Mouse (Mus musculus) cerebellum, adult 8-10 months (tissue): Measurements from ENCODE around the gene Zfp609.

Experiments
- DNase-seq: peaks from one replicate; pipeline ENCODE4 v3.0.0; 2022

Zfp609 gene

DNA sequence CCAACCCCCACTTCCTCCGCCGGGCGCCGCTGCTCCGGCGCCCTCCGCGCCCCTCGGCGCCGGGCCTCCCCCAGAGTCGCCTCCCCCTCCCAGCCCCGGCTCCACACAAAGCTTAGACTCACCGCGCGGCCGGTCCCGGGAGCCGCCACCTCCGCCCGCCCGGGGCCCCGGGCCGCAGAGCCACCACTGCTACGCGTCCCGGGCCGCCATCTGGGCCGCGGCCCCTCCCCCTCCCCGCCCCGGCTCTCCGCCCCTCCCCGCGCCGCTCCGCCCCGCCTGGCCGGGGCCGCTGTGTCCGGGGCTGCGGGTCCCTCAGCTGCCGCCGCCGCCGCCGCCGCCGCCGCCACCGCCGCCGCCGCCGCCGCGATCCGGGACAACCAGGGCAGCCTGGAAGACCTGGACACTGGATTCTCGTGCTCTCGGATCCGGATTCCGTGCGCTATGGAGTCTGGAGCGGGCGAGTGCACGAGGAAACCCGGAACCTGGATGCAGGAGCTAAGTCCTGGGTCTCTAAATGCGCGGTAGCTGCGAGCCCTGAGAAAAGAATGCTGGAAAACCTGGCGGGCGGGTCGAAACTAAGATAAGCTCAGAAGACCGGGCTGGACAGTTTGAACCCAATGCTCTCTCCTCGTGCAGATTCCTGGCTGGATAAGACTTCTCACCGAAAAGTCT lies at the start of gene Zfp609:
Gene Zfp609, minus strand, starts transcription at position 221 of the 672 bp plus-strand sequence.
- peak; percentile 97 for DNase-seq

DNA sequence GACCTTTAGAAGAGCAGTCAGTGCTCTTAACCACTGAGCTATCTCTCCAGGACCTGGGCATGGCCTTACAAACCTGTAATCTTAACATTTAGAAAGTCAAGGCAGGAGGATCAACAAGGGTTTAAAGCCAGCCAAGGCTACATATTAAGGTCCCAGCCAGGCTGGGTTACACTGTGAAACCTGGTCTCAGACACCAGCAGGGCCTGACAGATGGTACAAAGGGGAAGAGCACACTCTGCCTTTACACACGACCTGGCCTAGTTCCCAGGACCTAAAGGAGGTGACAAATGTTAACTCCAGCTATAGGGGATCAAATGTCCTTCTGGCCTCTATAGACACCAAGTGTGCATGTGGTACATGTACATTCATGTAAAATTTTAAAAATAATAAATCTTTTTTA lies 32.3 kb upstream of the Zfp609 start:
- peak; percentile 25 for DNase-seq

DNA sequence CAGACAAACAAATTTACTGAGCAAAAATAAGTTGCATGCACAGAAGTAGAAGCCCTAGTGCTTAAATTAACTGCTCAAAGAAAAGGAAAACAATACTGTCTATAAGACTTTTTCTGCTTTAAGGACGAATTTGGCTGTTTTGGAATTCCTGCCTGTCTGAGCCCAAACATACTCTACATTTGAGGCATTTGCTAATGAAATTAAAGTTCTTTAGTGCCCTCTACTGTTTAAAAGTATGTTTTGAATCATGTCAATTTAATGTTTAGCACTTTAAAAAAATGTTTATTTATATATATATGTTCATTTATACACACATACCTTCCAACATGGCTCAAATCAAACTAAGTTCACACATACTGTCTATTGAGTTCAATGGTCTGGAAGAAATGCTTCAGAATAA lies 22.8 kb upstream of the Zfp609 start:
- DNase-seq = no peak

DNA sequence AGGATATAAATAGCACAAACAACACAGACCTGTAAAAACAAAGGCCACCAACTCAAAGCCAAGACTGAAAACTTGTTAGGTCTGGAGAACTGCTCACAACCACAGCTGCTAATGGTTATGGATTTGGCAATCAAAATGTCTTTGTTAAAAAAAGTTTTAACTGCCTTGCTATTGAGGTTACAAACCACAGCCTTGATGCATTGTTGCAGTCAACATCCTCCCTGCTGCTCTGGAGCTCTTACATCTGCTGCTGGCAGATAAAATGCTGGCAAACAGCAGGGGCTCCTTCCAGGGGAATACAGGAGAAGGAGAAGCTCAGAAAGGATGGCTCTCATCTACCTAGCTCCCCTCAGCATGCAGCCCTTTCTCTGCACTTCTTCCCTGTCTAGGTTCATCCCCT lies 20.8 kb upstream of the Zfp609 start:
- no peak for DNase-seq

DNA sequence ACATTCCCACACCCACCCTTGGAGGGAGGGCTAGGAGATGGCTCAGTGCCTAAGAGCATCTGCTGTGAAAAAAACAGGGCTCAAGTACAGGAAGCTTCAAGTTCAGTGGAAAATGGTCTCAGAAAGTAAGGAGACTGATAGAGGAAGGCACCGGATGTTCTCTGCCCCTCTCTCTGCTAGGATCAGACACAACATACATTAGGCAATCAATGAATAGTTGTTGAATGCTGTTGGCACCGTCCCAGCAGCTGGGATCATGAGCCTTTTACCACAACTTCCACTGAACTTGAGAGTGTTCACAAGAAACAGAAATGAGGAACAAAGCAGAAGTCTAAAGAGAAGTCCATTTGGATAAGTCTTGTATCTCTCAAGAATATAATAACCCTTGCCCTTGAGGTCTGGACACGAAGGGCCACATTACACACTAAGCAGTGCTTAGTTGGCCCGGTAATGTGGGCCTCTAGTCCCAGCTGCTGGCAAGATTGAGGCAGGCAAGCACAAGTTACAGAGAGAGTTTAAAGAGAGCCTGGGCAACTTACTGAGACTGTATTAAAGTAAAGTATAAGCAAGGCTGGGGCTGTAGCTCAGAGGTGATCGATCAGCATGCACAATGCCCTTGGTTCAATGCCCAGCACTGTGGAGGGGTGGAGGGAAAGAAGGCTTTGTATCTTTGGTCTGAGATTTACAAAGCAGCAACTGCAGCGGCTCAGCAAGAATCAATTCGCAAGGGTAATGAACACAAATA lies 17.2 kb upstream of the Zfp609 start:
- DNase-seq = no peak

DNA sequence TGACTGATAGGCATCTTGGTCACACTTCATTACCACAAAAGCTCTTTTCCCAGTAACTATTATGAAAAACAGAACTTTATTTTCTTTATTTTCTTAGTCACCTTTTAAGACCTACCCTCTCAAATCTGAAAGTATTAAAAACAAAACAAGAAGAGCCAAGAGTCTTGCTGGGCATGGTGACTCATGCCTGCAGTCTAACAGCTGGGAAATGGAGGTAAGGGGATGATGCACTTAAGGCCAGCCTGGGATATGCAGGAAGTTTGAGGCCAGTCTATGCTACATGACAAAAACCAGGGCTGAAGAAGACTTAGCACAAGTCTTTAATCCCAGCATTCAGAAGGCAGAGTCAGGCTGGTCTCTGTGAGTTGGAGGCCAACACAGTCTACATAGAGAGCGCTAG lies 12.5 kb upstream of the Zfp609 start:
- DNase-seq = no peak

DNA sequence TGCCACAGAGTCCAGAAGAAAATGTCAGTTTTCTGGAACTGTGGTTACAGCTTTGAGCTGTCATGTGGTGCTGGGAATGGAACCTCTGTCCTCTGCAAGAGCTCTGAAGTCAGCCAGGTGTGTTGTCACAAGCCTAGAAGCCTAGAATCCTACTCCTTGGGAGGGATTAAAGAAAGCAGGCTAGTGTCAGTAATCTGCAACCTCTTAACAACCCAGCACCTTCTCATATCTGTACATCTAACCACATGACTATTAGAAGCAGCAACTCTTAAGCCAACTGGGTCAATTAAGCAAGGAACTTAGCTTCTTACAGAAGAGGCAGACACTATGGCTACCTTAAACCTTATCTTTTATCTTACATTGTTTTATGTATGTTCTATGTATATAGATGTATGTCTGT lies 9.6 kb upstream of the Zfp609 start:
- DNase-seq = no peak

DNA sequence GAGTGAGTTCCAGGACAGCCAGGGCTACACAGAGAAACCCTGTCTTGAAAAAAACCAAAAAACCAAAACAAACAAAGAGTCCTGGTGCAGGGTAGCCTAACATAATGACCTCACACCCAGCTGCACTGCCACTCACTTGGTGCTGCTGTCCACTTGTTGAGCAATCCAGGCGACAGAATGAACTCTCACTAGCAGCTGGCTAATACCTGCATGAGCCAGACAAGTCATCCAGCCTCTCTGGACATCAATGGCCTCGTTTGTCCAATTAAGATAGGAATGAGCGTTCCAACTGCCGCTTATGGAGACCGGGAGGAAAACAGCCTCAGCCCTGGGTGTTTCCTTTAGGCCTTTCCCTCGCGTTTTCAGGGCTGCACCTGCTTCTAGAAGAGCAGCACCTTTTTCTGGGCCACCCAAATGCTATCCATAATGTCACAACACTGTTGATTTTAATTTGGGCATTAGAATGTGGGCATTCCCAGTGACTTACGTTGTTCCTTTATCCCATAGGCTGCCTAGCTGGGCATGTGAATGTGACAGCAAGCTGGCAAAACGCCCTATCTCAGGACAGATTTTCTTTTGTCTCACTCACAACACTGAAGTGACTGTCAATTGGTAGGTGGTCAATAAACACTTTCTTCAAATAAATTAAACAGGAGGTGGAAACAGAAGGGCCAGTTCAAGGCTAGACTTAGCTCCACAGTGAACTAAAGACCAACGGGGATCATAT lies 7.4 kb upstream of the Zfp609 start:
- DNase-seq = no peak

DNA sequence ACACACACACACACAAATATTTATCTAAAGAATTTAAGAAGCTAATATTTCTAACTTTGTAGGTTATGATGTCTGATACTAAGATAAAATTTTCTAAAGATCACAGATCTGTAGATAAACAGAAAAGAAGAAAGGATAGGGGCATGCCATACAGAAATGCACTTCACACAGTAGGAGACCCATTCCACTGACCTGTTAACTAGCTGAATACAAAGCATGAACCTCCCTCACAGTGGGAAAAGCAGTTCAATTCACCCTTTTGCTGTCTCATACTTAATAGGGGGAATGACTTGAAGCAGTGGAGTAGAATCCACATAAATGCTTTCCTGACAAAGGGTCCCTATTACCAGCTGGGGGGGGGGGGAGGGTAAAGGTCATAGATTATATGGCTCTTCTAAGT lies 6.3 kb upstream of the Zfp609 start:
- DNase-seq = no peak

DNA sequence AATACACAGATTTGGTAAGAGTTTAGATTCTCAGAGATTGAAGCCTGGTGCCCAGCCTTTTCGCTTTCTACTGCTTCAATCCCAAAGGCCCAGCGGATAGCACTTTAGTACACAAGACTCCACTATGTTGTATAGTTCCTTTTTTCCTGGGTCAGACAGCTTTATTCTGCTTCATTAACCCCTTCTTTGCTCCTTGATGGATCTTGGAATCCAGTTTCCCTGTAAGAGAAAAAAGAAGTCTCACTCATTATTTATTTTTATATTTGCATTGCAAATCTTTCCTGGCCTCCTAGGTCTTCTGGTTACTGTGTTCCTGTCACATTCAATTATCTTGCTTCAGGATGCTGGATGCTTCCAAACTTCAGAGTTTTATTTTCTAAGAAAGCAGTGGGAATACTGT lies 5.9 kb upstream of the Zfp609 start:
- DNase-seq = no peak

DNA sequence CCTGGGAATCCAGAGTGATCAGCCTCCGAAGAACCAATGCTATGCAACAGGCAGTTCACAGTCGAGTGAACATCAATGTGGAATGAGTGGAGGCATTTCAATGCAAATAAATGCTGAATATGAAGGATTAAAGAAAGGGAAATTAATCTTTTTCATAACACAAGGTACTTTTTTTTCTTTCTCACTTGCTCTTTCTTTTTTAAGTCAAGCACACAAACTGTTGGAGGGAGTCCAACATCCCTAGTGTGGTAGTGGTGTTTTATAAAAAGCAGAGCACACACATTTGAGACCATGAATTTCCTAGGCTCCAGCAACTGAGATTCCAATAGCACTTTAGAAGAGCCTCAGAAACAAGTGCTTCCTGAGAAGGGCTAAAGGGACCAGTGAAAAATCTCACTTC lies 4.7 kb upstream of the Zfp609 start:
- no peak for DNase-seq

DNA sequence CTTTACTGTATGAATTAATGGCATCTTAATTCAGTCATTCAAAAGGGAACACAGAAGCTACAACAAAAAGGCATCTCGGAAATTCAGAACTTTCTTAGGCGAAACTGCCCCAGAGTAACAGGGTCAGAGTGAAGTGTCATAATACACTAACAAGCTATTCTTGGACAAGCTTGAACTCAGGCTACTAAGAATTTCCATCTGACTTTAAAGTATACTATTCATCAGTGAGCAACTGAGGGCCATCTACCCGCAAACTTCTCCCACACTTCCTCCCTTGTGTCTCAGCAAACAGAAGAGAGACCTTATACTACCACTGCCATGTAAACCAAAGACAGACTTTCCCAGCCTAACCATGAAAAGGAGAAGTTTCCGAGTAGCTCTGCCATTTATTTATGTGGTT lies 3.8 kb upstream of the Zfp609 start:
- DNase-seq = no peak

DNA sequence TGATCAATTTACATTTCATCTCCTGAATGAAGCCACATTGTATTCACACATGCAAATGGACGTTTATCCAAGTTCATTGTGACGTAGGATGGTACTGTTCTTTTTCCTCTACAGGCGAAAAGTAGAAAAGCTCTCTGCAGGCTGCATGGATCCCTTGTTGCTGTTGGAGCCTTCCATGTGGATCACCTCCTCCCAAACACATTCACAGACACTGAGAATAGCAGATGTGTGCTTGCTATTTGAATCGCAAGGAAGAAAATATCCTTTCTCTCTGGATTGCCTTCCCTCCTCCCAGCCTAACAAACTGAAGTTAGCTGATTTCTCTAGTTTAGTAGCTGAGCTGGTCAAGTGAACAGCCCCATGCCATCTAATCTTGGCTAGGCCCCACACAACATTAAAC lies 2.9 kb upstream of the Zfp609 start:
- no peak for DNase-seq

DNA sequence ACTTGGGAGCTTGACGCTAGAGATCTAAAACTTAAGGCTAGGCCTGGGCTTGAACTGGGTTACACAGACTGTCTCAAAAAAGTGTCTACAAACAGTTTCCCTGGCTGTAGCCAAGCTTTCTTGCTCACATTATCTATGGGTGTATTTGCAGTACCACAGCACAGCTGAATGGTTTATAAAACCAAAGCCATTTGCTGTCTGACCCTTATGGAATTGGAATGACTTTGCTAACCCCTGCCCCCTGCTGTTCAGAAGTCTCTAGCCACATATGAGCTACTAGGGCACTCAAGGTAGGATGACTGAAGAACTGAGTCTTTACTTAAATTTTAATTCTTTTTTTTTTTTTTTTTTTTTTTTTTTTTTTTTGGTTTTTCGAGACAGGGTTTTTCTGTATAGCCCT lies 2.0 kb upstream of the Zfp609 start:
- no peak for DNase-seq

DNA sequence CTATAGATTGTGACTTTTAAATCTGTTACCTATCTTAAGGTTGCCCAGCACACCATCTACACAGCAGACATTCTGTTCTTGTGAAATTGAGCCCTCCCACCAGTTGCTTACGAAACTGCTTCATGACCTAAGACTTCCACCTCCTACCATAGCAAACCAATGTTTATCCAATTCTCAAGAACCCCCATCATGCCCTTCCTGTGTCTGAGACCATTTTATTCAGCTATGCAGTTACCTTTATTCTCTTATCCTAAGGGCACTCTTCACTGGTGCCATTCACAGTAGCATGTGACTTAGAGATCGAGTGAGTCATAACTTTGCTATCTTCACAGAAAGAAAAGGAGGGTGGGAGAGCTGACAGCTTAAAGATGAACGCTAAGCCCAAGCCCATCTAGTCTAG lies 1.1 kb upstream of the Zfp609 start:
- no peak for DNase-seq

DNA sequence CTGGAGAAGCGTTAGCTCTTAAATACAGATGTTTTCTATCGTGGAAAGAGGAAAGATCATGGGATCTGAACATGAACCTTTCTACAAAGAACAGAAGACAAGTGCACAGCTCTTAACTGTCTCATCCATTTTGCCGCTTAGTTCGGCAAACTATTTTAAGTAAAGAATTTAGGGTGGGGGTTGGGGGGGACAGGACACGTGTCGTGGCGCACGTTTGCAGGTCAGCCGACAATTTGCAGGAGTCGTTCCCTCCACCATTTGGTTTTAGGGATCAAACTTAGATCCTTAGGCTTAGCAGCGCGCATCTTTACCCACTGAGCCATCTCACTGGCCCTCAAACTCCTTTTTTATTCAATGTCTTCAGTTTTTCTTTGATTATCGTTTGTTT lies 646 bp upstream of the Zfp609 start:
- DNase-seq = no peak

DNA sequence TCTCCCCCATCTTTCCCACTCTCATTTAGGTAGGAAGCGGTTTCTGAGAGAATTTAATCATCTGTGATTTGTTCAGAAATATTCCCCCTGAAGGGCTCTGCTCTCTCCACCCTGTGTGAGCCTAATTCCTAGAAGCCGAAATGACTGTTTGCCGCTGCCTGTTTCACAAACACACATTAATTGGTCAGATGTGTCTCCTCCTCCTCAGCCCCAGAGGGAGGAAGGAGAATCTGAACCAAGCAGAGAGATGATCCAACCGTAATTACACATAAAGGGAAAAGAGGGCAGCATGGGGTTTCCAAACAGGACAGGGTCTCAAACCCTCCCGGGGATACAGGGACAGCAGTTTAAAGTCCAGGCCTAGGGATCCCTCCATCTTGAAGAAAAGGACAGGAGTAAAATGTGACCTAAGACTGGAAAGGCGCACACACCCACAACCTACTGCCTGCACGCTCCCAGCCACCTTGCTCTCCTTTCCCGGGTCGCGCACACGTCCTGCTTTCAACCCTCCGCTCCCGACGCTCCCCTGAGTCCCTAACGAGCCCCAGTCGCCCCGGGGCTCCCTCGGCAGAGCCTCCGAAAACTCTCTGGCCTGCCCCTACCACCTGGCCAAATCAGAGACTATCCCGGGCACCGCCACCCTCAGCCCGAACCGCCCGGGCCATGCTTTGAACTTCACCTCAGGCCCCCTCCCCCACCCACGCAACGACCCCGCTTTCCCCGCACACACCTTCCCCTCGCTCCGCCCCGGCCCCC lies 598 bp downstream of the Zfp609 start:
- peak; percentile 49 for DNase-seq

DNA sequence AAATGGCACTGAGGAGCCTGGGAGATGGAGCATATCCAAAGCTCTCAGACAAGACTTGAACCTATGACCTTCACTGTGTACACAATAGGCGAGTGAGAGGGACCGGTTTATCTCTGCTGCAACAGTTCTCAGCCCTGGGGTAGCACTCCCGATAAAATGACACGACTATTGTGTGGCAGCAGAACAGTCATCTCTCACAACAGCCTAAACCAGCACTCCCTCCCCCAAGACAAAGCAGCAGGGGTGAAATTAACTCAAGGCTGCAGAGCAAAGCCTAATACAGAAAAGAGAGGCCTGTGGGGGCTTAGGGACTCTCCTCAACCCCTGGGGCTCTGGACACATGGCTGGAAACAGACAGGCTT lies 1.2 kb downstream of the Zfp609 start:
- DNase-seq = peak; percentile 34

DNA sequence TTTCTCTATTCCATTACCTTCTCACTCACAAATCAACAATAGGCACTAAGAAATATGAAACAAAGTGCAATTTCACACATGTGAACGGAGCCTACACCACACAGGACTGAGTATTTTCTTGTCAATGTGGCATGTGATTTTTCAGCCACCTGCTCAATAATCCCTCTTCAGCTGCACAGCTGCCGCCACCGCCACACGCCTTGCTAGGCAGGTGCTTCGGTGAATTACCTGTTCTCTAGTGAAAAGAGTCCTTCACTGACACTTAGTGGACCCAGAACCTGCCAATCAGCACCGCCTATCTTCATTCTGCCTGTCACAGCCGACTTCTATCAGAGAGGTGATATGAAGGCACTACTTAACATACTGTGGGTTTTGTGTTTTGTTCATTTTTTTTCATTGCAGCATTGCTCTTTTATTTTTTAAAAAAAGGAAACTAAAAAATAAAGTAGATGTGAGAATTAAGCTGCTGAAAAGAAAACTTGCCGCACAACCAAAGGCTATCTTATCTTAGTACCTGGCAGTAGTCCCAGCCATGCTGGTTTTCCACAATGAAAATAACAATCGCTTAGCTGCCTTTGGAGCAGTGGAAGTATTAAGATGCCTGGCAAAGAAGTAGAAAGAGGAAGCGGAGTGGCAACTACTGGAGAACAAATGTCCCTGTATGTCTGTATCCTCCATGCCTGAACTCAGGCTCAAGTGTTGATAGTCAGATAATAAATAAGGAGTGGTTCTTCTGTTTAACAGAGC lies 3.5 kb downstream of the Zfp609 start:
- peak; percentile 27 for DNase-seq

DNA sequence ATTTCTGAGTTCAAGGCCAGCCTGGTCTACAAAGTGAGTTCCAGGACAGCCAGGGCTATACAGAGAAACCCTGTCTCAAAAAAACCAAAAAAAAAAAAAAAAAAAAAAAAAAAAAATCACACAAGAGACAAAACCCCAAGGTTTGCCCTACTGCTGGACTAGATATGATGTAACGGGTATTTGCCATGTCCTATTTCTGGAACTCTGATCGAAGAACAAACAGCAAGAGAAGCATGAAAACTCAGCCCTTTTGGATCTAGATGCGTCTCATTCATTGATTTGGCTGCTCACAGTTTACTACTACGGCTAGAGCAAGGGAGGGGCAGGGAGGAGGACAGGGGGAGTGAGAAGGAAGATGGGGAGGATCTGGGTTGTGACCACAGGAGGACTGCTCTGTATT lies 5.4 kb downstream of the Zfp609 start:
- DNase-seq = no peak

DNA sequence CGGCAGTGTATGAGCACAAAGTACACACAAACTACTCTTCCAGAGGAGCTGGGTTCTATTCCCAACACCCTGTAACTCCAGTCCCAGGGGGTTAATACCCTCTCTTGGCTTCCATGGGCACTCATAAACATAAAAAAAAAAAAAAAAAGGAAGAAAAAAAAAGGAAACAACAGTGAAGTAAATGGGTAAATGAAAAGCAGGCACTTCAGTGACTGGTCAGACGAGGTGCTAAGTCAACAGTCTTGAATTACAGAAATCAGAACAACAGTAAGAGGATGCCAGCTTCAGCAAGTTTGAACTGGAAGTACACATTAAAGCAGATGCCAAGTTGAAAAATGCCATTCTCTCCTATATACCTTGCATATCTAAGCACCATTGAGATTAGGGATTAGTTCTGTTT lies 7.1 kb downstream of the Zfp609 start:
- no peak for DNase-seq

DNA sequence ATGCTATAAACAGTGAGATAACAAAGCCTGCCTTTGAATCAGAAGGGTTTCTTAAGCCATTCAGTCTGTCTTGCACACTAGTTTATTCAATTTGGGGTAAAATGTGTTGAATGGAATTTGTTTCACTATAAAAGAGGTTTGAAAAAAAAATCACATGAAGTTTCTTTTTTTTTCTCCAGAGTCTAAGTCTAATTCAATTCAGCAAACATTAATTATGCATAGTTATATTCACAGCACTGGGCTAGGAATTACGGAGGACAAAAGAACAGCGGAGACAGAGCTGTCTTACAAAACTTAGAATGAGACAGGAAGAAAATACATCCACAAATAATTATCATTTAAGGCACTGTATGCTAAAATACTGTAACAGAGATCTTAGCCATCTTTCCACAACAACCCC lies 9.0 kb downstream of the Zfp609 start:
- no peak for DNase-seq

DNA sequence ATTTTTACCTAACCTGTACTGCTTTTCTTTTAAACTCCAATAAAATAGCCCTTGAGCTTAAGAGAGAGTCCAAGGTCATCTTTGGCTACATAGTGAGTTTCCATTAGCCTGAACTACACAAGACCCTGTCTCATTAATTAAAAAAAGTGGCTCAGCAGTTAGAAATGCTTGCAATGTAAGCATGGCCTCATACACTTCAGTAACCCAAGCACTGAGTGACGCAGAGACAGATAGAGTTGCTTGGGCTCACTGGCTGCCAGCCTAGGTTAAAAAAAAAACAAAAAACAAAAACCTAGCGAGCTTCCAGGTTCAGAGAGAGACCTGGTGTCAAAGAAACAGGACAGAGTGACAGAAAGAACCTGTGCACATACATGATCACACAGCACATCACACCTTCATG lies 14.5 kb downstream of the Zfp609 start:
- DNase-seq = no peak
